Mouse (Mus musculus) kidney, postnatal 14 days (tissue): ENCODE measurements at regions not wholly inside any gene's neighbourhood (a gene's known extent, or its start where the extent isn't known, plus 50 kb on each side); places are given as distances from the start of the nearest gene placed in this dataset.
"Not testable (repeated sequence)": the region's sequence is repeated elsewhere in the genome, so short reads cannot be mapped to it uniquely, and the experiment has no call there.

ENCODE experiments used
- DNase-seq: peaks from one replicate; pipeline ENCODE4 v3.0.0; 2022; ENCODE audit warnings: mixed read lengths

DNA sequence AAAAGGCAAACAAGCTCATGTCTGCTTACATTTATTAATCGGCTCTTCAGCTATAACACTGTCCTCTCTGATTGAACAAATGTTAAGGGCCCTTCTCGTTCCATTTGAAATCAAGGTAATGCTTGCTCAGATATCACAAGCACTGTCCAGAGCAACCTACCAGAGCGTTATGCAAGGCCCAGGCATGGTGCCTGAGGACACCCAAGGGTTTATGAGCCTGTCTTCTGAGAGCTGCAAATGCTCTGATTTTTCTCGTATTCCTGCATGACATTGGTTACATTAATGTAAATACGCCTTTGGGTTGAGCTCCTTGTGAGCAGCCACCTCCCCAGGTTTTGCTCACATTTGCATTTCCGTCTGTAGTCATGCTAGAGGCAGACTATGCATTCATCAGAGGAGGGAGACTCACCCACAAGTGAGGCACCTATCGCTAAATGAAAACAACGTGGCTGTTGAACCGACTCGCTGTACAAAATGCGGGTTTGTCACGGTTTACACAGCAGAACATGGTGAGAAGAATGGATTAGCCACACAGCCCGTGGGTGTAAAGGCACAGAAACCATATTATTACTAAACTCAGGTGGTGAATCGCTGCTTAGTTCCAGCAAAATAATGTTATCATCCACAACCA is 152.7 kb upstream of the Ipo5 start:
- DNase-seq, result no peak

GRCm38 (mm10) chr14:120762168-120762567 is 148.9 kb upstream of the Ipo5 start:
- no peak for DNase-seq

DNA sequence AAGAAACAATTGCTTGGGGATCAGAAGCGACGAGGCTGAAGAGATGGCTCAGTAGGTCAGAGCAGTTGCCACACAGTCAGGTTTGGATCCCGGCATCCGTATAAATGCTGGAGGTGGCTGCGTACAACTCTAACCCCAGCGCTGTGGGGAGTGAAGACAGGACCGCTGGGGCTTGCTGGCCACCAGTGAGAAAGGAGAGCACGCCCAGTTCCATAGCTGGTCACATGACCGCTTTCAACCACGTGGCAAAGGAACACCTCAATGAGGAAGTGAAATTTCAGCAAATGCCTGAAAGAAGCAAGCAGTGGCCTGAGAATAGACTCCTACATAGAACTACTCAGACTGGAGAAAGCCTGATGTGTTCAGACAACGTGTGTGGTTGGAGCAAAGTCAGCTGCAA is 148.3 kb upstream of the Ipo5 start:
- no peak for DNase-seq

- no peak for DNase-seq
Observed at GRCm38 (mm10) chr14:120763796-120764195, 147.2 kb upstream of the Ipo5 start.

DNA sequence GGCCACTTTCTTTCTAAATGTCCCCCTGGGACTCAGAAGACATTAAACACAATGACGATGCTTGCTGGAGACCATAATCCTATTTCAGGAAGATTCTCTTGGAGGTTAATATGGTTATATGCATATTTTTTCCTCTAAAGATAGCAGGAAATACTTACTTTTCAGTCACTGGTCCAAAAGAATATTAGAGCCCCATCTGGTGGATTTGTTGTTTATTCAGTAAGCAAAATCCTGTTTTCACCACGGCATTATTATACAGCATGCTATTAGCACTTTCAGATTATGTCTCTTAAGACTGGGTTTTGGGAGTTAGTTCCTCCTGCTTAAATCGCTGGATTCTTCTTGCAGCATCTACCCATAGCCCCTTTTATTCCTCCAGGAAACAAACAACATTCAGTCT is 146.6 kb upstream of the Ipo5 start:
- no peak for DNase-seq

- DNase-seq, result no peak
Observed at GRCm38 (mm10) chr14:120766451-120766850, 144.6 kb upstream of the Ipo5 start.

DNA sequence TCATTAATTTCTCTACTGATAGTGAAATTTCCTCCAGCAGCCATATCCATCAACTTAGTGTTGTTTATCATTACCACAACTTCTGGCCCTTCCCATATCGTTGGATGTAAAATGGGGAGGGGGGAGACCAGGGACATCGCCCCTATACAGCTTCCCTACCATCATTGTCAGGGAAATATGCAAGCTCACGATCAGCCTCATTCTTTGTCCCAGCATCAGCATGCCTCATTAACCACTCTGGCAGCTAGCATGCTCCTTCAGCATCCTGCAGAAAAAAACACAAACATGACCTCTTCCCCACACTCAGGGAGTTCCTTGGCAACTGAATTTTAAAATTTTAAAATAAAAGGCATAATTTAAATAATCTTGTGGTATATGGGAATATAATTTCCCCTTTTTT is 140.4 kb upstream of the Ipo5 start:
- no peak for DNase-seq

DNA sequence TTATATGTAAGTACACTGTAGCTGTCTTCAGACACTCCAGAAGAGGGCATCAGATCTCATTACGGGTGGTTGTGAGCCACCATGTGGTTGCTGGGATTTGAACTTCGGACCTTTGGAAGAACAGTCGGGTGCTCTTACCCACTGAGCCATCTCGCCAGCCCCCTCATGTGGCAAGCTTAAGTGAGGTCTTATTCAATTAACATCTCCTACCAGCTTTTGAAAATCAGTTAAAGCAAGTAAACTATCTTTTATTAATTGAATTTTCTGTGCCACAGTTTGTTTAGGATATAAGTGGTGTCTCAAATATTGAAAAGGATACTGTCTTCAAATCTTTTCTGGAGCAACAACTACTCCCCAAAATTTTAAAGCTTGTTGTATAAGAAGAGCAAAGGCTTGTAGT is 138.0 kb upstream of the Ipo5 start:
- DNase-seq, result not testable (repeated sequence)

DNA sequence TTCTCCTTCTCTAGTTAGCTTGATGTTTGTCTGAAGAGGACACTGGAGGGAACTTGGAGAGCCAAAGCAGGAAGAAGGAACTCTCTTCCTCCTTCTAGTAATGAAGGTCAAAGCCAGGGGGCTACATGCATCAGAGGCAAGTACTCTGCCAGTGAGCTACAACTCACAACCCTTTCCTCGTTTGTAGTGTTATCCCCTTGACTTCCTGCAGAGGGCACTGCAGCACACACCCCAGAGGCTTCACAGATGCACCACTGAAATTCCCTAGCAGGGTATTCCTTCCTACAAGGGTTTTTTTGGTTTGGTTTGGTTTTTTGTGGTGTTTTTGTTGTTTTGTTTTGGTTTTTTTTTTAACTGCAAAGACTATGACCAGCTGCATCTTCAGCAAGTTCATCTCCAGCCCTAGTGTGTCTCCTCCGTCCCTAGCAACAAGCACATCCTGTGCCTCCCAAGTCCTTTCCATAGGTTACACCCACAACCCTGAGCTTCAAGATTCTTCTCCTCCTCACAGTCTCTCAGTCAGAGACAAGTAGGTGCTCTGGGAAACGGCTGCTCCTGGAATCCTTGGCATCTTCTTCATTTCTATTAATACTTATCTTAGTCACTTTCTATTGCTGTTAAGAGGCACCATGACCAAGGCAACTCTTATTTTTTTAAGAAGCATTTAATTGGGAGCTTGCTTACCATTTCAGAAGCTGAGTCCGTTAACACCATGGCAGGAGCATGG is 119.0 kb upstream of the Ipo5 start:
- no peak for DNase-seq

DNA sequence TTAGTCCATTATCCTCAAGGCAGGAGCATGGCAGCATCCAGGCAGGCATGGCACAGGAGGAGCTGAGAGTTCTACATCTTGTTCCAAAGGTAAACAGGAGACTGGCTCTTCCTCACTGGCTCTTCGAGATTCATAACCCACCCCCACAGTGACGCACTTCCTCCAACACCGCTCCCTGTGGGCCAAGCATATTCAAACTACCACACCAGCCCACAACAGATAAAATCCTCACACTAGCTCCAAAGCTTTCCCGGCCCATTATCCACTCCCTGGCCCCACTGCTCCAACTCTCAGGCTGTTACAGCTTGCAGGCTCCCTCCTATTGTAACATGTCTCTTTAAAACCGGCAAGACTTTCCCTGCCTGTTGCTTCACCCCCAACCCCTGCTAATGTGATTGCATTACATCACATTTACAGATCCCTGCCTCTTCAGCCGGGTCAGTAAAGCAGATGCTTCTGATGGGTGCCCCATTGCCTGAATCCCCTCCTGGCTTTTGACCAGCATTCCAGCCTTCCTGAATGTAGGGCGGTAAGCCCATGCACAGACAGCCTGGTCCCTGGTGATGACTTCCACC is 113.0 kb upstream of the Ipo5 start:
- no peak for DNase-seq

DNA sequence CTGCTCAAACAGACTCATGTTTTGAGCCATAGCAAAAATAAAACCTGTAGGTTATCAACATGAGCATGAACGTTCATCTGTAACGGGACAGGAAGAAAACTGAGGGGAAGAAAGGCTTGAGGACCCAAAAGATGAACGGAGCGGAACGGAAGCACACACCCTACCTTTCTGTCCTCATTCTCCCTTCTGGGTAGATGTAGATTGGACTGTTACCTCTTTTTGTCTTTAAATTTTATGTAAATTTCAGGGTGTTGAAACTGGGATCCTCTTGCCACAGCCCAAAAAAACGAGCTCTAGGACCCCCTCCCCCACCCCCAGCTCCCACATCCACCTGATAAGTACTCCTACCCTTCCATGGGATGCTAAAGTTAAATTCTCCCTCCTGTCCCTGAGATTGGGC is 107.8 kb upstream of the Ipo5 start:
- DNase-seq, result no peak

DNA sequence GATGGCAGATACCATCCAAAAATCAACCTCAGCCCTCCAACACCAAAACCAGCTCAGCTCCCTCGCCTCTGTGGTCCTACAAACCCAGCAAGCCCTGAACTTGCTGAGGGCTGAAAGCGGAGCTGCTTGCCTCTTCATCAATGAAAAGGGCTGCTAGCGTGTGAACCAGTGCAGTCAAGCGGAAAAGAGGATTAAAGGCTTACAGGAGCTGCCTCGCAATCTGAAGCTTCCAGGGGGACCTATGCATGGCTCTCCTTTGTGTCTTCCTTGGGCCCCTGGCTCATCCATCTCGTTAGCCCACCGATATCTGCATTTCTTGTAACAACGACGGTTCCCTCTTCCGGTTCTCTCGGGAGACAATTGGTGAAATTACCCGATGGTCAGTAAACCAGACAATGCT is 107.3 kb upstream of the Ipo5 start:
- DNase-seq, result no peak

DNA sequence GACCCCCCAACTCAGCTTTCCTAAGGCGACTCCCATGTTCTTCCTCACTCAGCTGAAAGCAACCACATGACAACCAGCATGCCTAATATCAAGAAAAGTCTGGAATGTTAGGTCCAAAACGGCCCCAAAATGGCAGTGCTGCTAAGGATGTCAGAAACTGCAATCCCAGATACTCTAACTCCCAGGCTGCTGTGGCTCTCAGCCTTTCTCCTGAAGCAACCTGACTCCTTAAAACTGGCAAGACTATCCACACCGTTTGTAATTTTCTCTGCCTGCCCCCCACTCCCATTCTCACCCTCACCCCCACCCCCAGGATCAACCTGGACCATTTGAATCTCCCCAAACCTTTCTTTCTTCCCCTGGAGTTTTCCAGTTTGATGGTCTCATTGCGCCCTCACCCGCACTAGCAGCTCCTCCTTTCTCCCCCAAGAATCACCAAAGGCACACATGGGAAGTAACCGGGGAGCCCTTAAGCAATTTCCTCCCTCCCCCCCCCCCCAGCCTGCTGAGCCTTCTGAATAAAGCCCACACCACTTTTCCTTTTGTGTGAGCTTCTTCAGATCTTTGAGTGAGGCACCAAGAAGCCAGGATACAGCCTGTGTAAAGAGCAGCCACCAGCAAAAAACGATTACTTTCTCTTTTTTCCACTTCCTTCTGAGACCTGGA is 106.7 kb upstream of the Ipo5 start:
- no peak for DNase-seq

- DNase-seq, result no peak
Observed at GRCm38 (mm10) chr14:120805137-120805536, 105.9 kb upstream of the Ipo5 start.

DNA sequence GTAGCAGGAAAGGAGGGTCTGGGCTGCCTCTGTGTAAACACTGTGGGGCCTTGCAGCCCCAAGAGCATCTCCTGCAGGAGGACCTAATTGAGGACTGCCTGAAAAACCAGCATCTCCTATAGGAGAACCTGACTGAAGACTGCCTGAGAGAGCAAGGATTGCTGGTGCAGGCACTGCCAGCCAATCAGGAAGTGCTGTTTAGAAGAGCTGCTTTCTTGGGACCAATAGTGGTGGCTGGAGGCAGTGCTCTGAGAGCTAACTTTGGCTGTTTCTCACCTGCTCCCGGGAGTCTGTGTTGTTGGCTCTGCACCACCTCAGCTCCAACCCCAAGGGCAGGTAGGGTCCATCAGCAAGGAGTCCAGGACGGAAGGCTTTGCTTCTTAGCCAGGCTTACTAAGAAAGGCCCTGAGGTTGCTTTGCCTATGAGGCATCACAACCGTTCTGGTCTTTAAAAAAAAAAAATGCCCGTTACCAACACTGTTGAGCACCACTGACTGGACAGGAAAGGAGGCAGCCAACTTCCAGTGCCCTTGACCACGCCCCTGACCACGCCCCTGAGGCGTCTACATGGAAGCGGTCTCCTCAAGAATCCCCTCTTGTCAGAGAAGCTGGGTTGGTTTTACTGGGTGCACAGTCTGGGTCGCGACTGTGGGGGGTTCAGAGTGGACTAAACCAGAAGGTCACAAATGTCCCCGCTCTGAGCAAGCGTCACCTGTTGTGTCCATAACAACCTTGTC is 105.0 kb upstream of the Ipo5 start:
- DNase-seq, result not testable (repeated sequence)

- DNase-seq, result peak; percentile 31
Observed at GRCm38 (mm10) chr14:120806553-120806893, 104.5 kb upstream of the Ipo5 start.

DNA sequence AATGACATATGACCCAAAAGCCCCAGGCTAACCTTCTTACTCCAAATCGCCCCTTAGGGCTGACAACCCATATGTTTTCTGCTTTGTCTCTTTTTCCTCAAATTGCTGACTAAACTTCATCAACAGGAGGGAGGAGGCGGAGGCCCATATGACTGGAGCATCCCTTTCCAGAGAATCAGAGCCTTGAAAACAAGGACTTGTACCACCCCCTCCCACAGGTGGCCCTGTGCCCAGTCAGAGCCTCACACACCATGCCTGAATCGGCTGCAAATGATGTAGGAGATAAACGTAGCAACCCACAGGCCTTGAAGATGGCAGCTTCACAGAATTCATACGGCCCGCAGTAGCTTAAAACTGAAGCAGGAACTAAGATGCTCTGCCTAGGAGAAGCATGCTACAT is 101.7 kb upstream of the Ipo5 start:
- no peak for DNase-seq

DNA sequence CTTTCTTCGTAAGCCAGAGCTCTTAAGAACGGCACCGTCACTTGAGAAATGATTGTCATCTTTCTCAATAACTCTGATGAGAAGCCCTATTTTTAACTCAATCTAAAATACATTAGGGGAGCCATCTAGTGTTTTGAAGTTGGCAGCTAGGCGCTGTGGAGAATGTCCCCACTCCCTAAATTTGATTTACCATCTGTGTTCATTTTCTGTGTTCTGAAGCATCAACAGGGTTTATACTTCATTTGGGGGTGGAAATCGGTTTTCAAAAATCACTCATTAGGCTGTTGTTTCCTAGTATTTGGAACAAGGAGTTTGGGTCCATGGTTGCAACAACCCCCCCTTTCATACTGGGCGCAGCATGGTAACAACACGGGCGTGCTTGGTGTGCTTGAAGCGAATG is 97.1 kb upstream of the Ipo5 start:
- no peak for DNase-seq

- not testable (repeated sequence) for DNase-seq
Observed at GRCm38 (mm10) chr14:120815126-120815525, 95.9 kb upstream of the Ipo5 start.

DNA sequence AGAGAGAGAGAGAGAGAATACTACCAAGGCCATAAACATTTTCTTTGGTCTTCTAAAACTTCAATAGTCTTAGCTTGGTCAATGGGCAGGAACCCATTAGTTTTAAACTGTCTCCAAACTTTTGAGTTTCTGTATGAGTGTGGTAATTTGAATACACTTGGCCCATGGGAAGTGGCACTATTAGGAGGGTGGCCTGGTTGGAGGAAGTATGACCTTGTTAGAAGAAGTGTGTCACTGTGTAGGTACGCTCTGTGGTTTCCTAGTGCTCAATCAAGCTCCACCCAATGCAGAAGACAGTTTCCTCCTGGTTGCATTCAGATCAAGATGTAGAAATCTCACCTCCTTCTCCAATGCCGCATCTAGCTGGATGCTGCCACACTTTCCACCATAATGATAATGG is 94.5 kb upstream of the Ipo5 start:
- no peak for DNase-seq

GRCm38 (mm10) chr14:120826187-120826586 is 84.8 kb upstream of the Ipo5 start:
- DNase-seq, result no peak

- DNase-seq, result not testable (repeated sequence)
Observed at GRCm38 (mm10) chr14:120830389-120830835, 80.6 kb upstream of the Ipo5 start.

- DNase-seq, result no peak
Observed at GRCm38 (mm10) chr14:120831397-120831796, 79.6 kb upstream of the Ipo5 start.
